Mouse (Mus musculus): ENCODE measurements at regions not wholly inside any gene's neighbourhood (a gene's known extent, or its start where the extent isn't known, plus 50 kb on each side); places are given as distances from the start of the nearest gene placed in this dataset.

- ATAC-seq (ENCODE audit: insufficient number of reproducible peaks, low FRiP score, low TSS enrichment) = no peak
Measured at GRCm38 (mm10) chr10:92510677-92511076, 211.5 kb downstream of the Nedd1 start.

- ATAC-seq (ENCODE audit: insufficient number of reproducible peaks, low FRiP score, low TSS enrichment) = no peak
Measured at GRCm38 (mm10) chr10:92504271-92504670, 217.9 kb downstream of the Nedd1 start.

- no peak for ATAC-seq (ENCODE audit: insufficient number of reproducible peaks, low FRiP score, low TSS enrichment)
Measured at GRCm38 (mm10) chr10:92483592-92483991, 238.6 kb downstream of the Nedd1 start.

- ATAC-seq (ENCODE audit: insufficient number of reproducible peaks, low FRiP score, low TSS enrichment) = no peak
Measured at GRCm38 (mm10) chr10:92473282-92473681, 248.9 kb downstream of the Nedd1 start.

GRCm38 (mm10) chr10:92471111-92471510 is 251.1 kb downstream of the Nedd1 start:
- ATAC-seq (ENCODE audit: insufficient number of reproducible peaks, low FRiP score, low TSS enrichment) = no peak

- no peak for ATAC-seq (ENCODE audit: insufficient number of reproducible peaks, low FRiP score, low TSS enrichment)
Measured at GRCm38 (mm10) chr10:92455195-92455594, 267.0 kb downstream of the Nedd1 start.

GRCm38 (mm10) chr10:92453550-92453949 is 268.7 kb downstream of the Nedd1 start:
- no peak for ATAC-seq (ENCODE audit: insufficient number of reproducible peaks, low FRiP score, low TSS enrichment)

GRCm38 (mm10) chr10:92445957-92446356 is 276.3 kb downstream of the Nedd1 start:
- no peak for ATAC-seq (ENCODE audit: insufficient number of reproducible peaks, low FRiP score, low TSS enrichment)

- ATAC-seq (ENCODE audit: insufficient number of reproducible peaks, low FRiP score, low TSS enrichment) = no peak
Measured at GRCm38 (mm10) chr10:92438621-92439394, 283.4 kb downstream of the Nedd1 start.

GRCm38 (mm10) chr10:92429256-92429655 is 293.0 kb downstream of the Nedd1 start:
- ATAC-seq (ENCODE audit: insufficient number of reproducible peaks, low FRiP score, low TSS enrichment) = no peak

GRCm38 (mm10) chr10:92428026-92428425 is 294.2 kb downstream of the Nedd1 start:
- ATAC-seq (ENCODE audit: insufficient number of reproducible peaks, low FRiP score, low TSS enrichment) = no peak

- ATAC-seq (ENCODE audit: insufficient number of reproducible peaks, low FRiP score, low TSS enrichment) = no peak
Measured at GRCm38 (mm10) chr10:92426443-92426842, 295.8 kb downstream of the Nedd1 start.

GRCm38 (mm10) chr10:92412737-92413136 is 309.5 kb downstream of the Nedd1 start:
- no peak for ATAC-seq (ENCODE audit: insufficient number of reproducible peaks, low FRiP score, low TSS enrichment)

- ATAC-seq (ENCODE audit: insufficient number of reproducible peaks, low FRiP score, low TSS enrichment) = no peak
Measured at GRCm38 (mm10) chr10:92410813-92411325, 311.4 kb downstream of the Nedd1 start.

GRCm38 (mm10) chr10:92404697-92405293 is 317.4 kb downstream of the Nedd1 start:
- no peak for ATAC-seq (ENCODE audit: insufficient number of reproducible peaks, low FRiP score, low TSS enrichment)

GRCm38 (mm10) chr10:92400587-92401090 is 321.6 kb downstream of the Nedd1 start:
- no peak for ATAC-seq (ENCODE audit: insufficient number of reproducible peaks, low FRiP score, low TSS enrichment)

GRCm38 (mm10) chr10:92389176-92389732 is 333.0 kb downstream of the Nedd1 start:
- ATAC-seq (ENCODE audit: insufficient number of reproducible peaks, low FRiP score, low TSS enrichment) = no peak

GRCm38 (mm10) chr10:92367126-92367525 is 355.1 kb downstream of the Nedd1 start:
- no peak for ATAC-seq (ENCODE audit: insufficient number of reproducible peaks, low FRiP score, low TSS enrichment)

- ATAC-seq (ENCODE audit: insufficient number of reproducible peaks, low FRiP score, low TSS enrichment) = no peak
Measured at GRCm38 (mm10) chr10:92356738-92357137, 365.5 kb downstream of the Nedd1 start.

- ATAC-seq (ENCODE audit: insufficient number of reproducible peaks, low FRiP score, low TSS enrichment) = no peak
Measured at GRCm38 (mm10) chr10:92349043-92349442, 373.2 kb downstream of the Nedd1 start.

GRCm38 (mm10) chr10:92347960-92348675 is 374.1 kb downstream of the Nedd1 start:
- ATAC-seq (ENCODE audit: insufficient number of reproducible peaks, low FRiP score, low TSS enrichment) = no peak
